10 mouse cellular contexts compared by ENCODE assay signal in genomic region chr3:100686756-100687155, GRCm38 (mm10). TPM values are rescaled to one million over a fixed set of nuclear protein-coding genes. Genes with fewer than 3 reads are reported as not detected.
A peak's percentile ranks its signal among the peaks of the same experiment; 100 is the strongest.
DNase-seq lines count a peak whose midpoint lies in the region; ATAC-seq and TF ChIP-seq lines count a peak whose summit lies in the region.
"Had no signal": no experiment of that assay in that cellular context is flagged by ENCODE, and none has a peak within 500 bp of the region (broad histone marks: within the 10 kb centered on the region; RNA-seq: fewer than 3 reads in every experiment).

No protein-coding gene starts in this region.

- no peak overlapping the region for H3K27ac ChIP-seq in heart, embryonic 14.5 days (replicated peaks in 1 of 2; ENCODE audit: control insufficient read depth in 1 of 2, insufficient read depth in 1 of 2, low read depth in 2 of 2, low read length in 2 of 2)
- no peak overlapping the region for H3K27ac ChIP-seq in stomach, embryonic 15.5 days
- H3K27ac ChIP-seq in stomach, postnatal 0 days (replicated peaks), result no peak overlapping the region
- no peak overlapping the region for H3K27ac ChIP-seq in limb, embryonic 13.5 days
- peak overlapping the region; percentile 98; the same call in 1 of the 2 replicates for H3K27ac ChIP-seq in neural tube, embryonic 15.5 days (replicated peaks)

- H3K27me3 ChIP-seq in heart, embryonic 14.5 days (ENCODE audit: control insufficient read depth, insufficient read depth, low read length), result no peaks in the 10 kb centered on the region
- H3K27me3 ChIP-seq in stomach, embryonic 15.5 days (replicated peaks), result no peaks in the 10 kb centered on the region
- no peaks in the 10 kb centered on the region for H3K27me3 ChIP-seq in stomach, postnatal 0 days (ENCODE audit: control insufficient read depth, insufficient read depth, low read length)
- no peaks in the 10 kb centered on the region for H3K27me3 ChIP-seq in limb, embryonic 13.5 days
- H3K27me3 ChIP-seq in neural tube, embryonic 15.5 days (replicated peaks), result no peaks in the 10 kb centered on the region

- WGBS in heart, embryonic 14.5 days, result 90% methylated on average over 8 of the region's 8 CpGs
- WGBS in stomach, embryonic 15.5 days, result 87% methylated on average over 8 of the region's 8 CpGs
- WGBS in stomach, postnatal 0 days, result 89% methylated on average over 8 of the region's 8 CpGs
- 84% methylated on average over 8 of the region's 8 CpGs for WGBS in limb, embryonic 13.5 days
- WGBS in neural tube, embryonic 15.5 days, result 83% methylated on average over 8 of the region's 8 CpGs

- peaks cover 4 to 10% of the 10 kb centered on the region in 2 experiments; a peak in 2 of 4 replicates for H3K4me1 ChIP-seq in heart, embryonic 14.5 days (ENCODE audit: control insufficient read depth in 2 of 2, insufficient read depth in 2 of 2, low read length in 2 of 2)
- peaks cover 2% of the 10 kb centered on the region; the same call in 1 of the 2 replicates for H3K4me1 ChIP-seq in stomach, embryonic 15.5 days
- peaks cover under 1% of the 10 kb centered on the region; the same call in 1 of the 2 replicates for H3K4me1 ChIP-seq in stomach, postnatal 0 days (replicated peaks; ENCODE audit: control insufficient read depth, insufficient read depth)
- H3K4me1 ChIP-seq in limb, embryonic 13.5 days, result peaks cover 26% of the 10 kb centered on the region
- H3K4me1 ChIP-seq in neural tube, embryonic 15.5 days, result peaks cover 24% of the 10 kb centered on the region

- DNase-seq in heart, adult 9 months (ENCODE audit: low spot score in 2 of 2), result no peak
- DNase-seq in stomach, postnatal 0 days (ENCODE audit: low spot score), result no peak
- DNase-seq in layer of hippocampus, postnatal 25 days (ENCODE audit: extremely low spot score in 1 of 2, low spot score in 1 of 2), result no peak
- DNase-seq in gastrocnemius, adult 8-10 months (ENCODE audit: low spot score in 2 of 2), result no peak
- DNase-seq: lung, postnatal 4 days; thymus, postnatal 25 days had no signal

- TF ChIP-seq CTCF in stomach, postnatal 0 days (IDR thresholded peaks at IDR 0.05; ENCODE audit: low read depth), result no peak

- no peak for ATAC-seq in heart, embryonic 14.5 days (ENCODE audit: insufficient number of reproducible peaks, insufficient read depth, low FRiP score, low read depth)
- ATAC-seq in stomach, embryonic 15.5 days (ENCODE audit: insufficient read depth, low FRiP score, low read depth), result no peak
- ATAC-seq in stomach, postnatal 0 days (ENCODE audit: low FRiP score, low TSS enrichment), result no peak
- ATAC-seq in limb, embryonic 13.5 days (ENCODE audit: low FRiP score, low read depth), result no peak
- no peak for ATAC-seq in neural tube, embryonic 15.5 days (ENCODE audit: low FRiP score)

- no peak overlapping the region for H3K9ac ChIP-seq in heart, embryonic 14.5 days (ENCODE audit: low read length)
- H3K9ac ChIP-seq in stomach, embryonic 15.5 days, result no peak overlapping the region
- no peak overlapping the region for H3K9ac ChIP-seq in stomach, postnatal 0 days (ENCODE audit: low read length)
- no peak overlapping the region for H3K9ac ChIP-seq in limb, embryonic 13.5 days
- H3K9ac ChIP-seq in neural tube, embryonic 15.5 days (replicated peaks), result no peak overlapping the region

- H3K36me3 ChIP-seq in heart, embryonic 14.5 days (ENCODE audit: control insufficient read depth, insufficient read depth, low read length), result no peaks in the 10 kb centered on the region
- no peaks in the 10 kb centered on the region for H3K36me3 ChIP-seq in stomach, embryonic 15.5 days
- H3K36me3 ChIP-seq in stomach, postnatal 0 days (ENCODE audit: control insufficient read depth, insufficient read depth, low read length), result no peaks in the 10 kb centered on the region
- no peaks in the 10 kb centered on the region for H3K36me3 ChIP-seq in limb, embryonic 13.5 days
- H3K36me3 ChIP-seq in neural tube, embryonic 15.5 days, result no peaks in the 10 kb centered on the region

- H3K4me3 ChIP-seq in heart, embryonic 14.5 days (ENCODE audit: control insufficient read depth in 1 of 2, insufficient read depth in 1 of 2, low read depth in 1 of 2, low read length in 2 of 2), result no peak overlapping the region
- H3K4me3 ChIP-seq in stomach, embryonic 15.5 days (replicated peaks), result no peak overlapping the region
- H3K4me3 ChIP-seq in stomach, postnatal 0 days (ENCODE audit: low read depth, low read length), result no peak overlapping the region
- no peak overlapping the region; the same call in 1 of the 2 replicates for H3K4me3 ChIP-seq in limb, embryonic 13.5 days
- no peak overlapping the region for H3K4me3 ChIP-seq in neural tube, embryonic 15.5 days (replicated peaks)

- no peak for TF ChIP-seq EP300 in stomach, postnatal 0 days (optimal IDR thresholded peaks at IDR 0.05)

- peak overlapping the region; percentile 90; the same call in 1 of the 2 replicates for H3K4me2 ChIP-seq in heart, embryonic 14.5 days (ENCODE audit: low read length)
- H3K4me2 ChIP-seq in stomach, embryonic 15.5 days, result 0 out of 2 replicates have a peak overlapping the region, but pooled peaks have one; percentile 85
- H3K4me2 ChIP-seq in stomach, postnatal 0 days (replicated peaks; ENCODE audit: low read depth), result no peak overlapping the region
- peak overlapping the region; percentile 93 for H3K4me2 ChIP-seq in limb, embryonic 13.5 days (replicated peaks)
- peak overlapping the region; percentile 83 for H3K4me2 ChIP-seq in neural tube, embryonic 15.5 days

- H3K9me3 ChIP-seq in heart, embryonic 14.5 days (ENCODE audit: control insufficient read depth, low read length), result no peaks in the 10 kb centered on the region
- H3K9me3 ChIP-seq in stomach, embryonic 15.5 days, result no peaks in the 10 kb centered on the region
- H3K9me3 ChIP-seq in stomach, postnatal 0 days (ENCODE audit: control insufficient read depth, low read length), result no peaks in the 10 kb centered on the region
- H3K9me3 ChIP-seq in limb, embryonic 13.5 days, result no peaks in the 10 kb centered on the region
- H3K9me3 ChIP-seq in neural tube, embryonic 15.5 days (replicated peaks), result no peaks in the 10 kb centered on the region

RNA-seq across cellular contexts. Expression of gene Man1a2, which starts 1.5 kb away (rescaled TPM):
- 62.5 and 76.3 TPM in 2 replicates for polyA plus RNA-seq in heart, embryonic 14.5 days (2014; fragmentation: Nextera tagmentation; extraction: Ambion mirVana)
- 93.1 and 94.8 TPM in 2 replicates for polyA plus RNA-seq in stomach, embryonic 15.5 days (2015; fragmentation: Nextera tagmentation; extraction: Ambion mirVana)
- 52.6 and 68.7 TPM in 2 replicates for polyA plus RNA-seq in stomach, postnatal 0 days (2015; fragmentation: Nextera tagmentation; extraction: Ambion mirVana)
- 70.0 and 73.1 TPM in 2 replicates for polyA plus RNA-seq in limb, embryonic 13.5 days (2015; fragmentation: Nextera tagmentation; extraction: Ambion mirVana)
- 42.4 and 48.2 TPM in 2 replicates for polyA plus RNA-seq in neural tube, embryonic 15.5 days (2015; fragmentation: Nextera tagmentation; extraction: Ambion mirVana)
- 100 to 1,000 TPM; 122 to 141 TPM for total RNA-seq in layer of hippocampus, postnatal 25 days (2021)
- total RNA-seq in gastrocnemius, adult 8-10 months (2022), result 10 to 100 TPM; 27.3 to 30.0 (median 29.3) TPM
